Mouse (Mus musculus): Measurements from ENCODE around the gene Cmpk1.

DNA sequence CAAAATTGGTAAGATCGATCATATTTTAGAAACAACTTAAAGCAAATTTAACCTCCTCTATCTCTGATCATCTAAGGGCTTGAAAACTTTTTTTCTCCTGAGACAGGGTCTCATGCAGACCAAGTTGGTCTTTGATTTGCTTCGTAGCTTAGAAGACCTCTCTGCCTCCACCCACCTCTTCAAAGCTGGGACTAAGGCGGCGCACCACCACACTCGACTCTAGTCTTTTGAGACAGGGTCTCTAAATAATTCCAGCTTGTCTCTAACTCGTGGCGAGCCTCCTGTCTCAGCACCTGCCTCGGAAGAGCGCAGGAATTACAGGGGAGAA, 12.4 kb upstream of the Cmpk1 start:
- TF ChIP-seq CTCF (conservative IDR thresholded peaks at IDR 0.05; ENCODE audit: insufficient read depth, insufficient read length, low read depth, low read length) (no peak), POLR2A (IDR thresholded peaks at IDR 0.05; ENCODE audit: low read depth, low read length) (no peak)

Measured in kidney, adult 2 months (tissue).